Mouse (Mus musculus) gastrocnemius, postnatal 10 days (tissue): Measurements from ENCODE around the gene Ldlrad3. TPM values are rescaled to one million over a fixed set of nuclear protein-coding genes. Genes with fewer than 3 reads are reported as not detected.

Experiments used
- DNase-seq: peaks from one replicate; pipeline ENCODE4 v3.0.0; 2021; ENCODE audit warnings: mixed read lengths
- total RNA-seq, 2 experiments: library from RNA; stranded (reverse); gene quantifications; 2 replicates each; pipeline ENCODE4 v1.2.3; 2021

Ldlrad3 gene
- total RNA-seq, 2 experiments from 2014 or later = 10.8 to 12.6 TPM

DNA sequence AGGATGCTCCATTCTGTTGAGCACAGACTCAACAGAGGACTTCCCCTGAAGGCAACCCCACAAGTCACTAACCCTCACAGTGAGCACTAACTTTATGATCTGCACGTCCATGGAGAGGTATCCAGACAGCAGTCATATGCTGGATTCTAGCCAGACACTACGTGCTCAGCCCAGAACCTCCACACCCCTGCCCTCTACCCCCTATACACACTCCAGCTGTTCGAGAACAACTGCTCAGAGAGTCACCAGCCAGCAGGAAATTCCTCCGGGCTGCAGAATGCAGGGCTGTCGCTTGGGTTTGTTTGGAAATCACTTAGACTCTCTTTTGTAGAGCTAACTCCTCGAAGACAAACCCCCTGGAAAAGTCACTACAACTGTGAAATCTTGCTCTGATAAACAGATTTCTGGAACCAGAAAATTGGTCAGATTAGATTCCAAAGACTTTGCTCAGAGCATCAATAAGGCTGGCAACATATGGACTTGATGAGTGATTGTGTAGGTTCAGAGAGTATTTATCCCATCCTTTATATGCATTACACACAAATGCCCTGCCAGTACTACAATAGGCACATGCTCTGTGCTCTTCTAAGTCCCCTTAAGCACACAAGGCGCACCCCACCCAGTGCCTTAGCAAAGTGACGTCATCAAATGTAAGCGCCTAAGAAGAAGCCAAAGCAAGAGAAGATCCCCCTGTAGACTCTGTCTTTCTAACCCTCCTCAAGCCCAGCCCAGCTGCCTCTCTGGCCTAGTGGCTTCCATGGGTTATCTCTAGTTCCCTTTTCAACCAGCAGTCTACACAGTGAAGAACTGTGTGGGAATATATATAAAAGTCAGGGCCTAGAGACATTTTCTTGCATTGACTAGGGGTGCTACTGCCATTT is 69.4 kb downstream of the Ldlrad3 start:
- no peak for DNase-seq

DNA sequence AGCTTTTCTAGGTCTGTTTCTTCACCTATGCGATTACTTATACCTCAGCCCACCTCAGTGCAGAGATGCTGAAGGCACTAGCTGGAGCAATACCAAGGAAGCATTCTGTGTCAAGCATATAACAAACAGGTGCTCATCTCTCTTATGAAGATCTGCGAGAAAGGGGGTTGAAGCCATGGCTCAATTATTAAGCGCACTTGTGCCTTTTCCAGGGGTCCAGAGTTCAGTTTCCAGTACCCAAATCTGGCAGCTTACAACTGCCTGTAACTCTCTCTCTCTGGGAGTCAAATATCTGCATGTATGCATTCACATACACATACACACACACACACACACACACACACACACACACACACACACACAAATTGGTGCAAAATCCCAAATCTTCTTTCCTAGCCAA is 72.4 kb downstream of the Ldlrad3 start:
- DNase-seq = no peak

DNA sequence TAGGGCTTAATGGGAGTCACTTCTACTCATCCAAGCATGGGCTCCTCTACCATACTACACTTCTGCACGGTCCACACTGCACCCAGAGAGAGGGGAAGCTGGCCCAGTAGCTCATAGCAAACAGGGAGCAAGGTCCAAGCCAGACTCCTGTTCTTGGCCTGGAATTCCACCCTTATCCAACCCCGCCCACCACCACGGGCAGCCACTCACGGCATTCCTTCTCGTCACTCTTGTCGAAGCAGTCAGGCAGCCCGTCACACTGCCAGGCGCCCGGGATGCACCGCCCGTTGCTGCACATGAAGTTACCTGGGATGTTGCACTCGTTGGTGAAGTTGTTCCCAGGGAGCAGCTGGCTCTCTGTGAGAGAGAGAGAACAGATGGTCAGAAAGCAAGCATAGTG is 72.9 kb downstream of the Ldlrad3 start:
- no peak for DNase-seq

DNA sequence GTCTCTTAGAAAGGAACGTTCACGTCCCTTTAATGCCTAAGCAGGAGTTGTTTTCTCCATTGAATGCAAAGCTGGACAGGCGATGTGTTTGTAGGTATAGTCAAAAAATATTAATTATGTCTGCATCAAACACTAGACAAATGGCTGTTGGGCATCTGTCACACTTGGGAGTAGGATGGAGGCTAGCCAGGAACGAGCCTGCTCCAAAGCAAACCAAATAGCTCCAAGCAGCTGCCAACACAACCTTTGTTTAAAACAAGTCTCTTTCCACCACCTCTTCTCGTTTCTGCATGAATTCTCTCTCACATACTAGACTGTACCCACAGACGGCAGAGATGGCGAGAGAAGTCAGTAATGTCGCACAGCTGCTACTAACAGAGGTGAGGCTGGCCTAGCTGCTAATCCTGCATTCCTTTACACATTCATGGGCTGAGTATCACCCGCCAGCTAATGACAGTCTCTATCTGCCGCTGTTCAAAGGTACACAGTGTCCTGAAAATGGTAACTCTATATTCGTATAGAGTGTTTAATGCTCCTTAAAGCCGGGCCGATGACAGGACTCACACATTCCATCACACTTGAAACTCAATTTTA is 74.2 kb downstream of the Ldlrad3 start:
- DNase-seq = no peak

DNA sequence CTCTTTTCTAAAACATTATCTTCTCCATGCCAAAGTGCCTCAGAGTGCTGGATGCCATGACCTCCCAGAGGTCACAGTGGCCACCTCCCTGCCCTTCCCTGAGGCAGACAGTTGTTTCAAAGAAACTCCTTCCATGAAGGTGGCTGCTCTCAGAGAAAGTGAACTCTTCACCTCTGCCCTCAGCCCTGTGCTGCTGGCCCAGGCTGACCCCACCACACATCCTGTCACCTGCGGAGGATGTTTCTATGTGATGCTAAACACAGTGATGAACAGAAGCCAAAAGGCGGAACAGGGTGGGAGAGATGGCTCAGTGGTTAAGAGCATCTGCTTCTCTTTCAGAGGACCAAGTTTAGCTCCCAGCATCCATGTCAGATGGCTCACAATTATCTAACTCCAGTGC is 75.9 kb downstream of the Ldlrad3 start:
- no peak for DNase-seq

DNA sequence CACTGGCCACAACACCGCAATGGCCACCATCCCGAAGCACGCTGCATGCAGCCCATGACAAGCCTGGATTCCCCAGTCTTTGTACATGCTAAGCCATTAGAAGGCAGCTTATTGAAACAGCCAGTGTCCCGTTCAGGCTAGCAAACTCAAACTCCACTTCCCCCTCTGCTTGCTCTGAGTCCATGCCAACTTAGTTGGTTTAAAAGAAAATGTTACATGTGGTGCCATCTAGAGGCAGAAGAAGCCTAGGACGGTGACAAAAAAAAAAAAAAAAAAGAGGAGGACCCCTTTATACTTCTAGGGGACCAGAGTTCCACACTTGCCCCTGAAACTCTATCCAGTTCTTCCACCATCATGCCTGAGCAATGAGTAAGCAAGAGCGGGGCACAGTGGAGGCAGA is 78.9 kb downstream of the Ldlrad3 start:
- DNase-seq = no peak

DNA sequence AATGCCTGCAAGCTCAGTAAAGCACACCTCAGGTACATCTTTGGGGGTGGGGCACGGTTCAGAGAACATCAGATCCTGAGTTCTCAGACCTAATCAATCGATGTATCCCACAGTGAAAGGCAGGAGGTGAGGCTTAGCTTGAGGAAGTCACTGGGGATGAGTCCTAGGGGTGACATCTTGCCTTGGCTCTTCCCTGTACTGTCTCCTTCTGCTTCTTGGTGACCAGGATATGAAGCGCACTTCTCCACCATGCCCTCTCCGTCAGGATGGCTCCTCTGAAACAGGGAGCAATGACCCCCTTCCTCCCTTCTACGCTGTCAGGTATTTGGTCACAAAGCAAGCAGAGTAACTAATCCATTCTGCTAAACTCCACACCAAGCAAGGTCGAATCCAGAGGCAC is 79.5 kb downstream of the Ldlrad3 start:
- no peak for DNase-seq

DNA sequence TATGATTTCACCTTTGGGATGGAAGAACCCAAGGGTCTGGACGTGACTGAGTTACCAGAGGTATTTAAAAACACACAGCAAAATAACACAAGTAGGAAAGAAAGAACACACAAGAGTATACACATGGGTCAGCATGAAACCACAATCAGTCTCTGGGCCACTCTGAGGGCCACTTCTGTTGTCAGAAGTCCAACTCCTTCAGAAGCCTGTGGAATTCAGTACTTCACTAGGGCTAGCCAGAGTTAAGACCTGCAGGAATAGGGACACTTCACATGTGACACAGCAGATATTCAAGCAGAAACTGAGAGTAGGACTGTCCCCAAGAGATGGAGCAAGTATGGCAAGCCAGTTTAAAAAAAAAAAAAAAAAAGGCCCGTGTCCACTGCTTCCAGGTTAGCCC is 80.7 kb downstream of the Ldlrad3 start:
- no peak for DNase-seq

DNA sequence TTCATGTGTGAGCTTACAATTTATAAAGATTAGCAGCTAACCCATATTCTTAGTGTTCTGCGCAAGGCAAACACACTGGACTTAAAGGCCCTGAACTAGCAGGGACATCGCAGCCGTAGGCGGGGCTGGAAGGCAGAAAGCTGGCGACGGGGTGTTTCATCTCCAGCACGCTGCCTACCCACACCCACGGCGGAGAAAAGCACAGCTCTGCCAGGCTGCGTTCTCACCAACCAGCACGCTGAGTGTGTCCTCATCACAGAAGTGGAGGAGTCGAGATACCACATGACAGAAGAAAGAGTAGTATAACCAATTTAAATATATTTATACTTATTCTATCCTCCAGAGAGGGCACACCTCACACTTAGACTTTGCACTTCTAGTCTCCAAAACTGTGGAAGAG is 82.2 kb downstream of the Ldlrad3 start:
- no peak for DNase-seq

DNA sequence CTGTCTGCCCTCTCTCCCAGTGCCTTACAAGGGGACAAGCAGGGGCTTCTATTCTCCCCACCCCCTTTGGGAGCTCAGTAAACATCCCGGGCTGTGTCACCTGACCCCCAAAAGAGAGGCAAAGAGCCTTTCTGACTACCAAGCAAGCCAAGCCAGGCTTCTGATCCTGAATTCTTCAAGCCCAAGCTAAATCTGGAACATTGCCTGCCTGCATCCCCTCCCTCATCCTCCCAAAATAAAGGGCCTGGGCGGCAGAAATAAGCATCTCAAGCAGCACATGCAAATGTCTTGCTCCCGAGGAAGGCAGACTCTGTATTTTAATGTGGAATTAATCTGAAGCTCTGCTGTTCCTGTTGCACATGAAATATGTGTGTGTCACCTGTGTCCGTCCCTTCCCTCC is 85.7 kb downstream of the Ldlrad3 start:
- no peak for DNase-seq

DNA sequence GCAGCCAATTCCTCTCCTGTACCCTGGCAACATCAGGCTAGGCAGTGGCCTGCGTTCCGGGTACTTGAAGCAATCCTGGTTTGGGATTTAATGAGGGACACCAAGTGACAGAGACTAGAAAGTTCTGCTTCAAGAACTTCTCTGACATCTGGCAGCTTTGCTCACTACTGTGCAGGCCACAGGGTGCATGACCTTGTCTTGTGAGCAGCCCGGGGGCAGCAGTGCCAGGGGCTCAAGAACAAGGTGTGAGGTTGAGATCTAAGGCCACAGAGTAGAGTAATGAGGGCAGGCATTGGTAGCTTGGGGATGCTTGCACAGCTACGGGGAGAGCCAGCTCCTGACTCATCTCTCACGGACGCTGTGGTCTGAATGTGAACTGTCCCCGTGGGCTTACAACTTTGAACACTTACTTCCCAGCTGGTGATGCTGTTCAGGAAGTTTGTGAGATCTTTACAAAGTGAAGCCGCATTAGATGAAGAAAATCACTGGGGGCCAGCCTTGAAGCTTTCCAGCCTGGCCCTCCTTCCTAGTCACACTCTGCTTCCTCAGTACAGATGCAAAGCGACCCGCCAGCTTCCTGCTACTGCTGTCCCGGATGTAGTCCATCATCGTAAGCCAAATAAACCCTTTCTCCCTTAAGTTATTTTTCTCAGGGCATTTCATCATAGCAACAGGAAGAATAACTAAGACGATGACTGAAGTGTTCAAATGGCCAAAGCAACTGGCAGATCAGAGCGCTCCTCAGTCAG is 86.3 kb downstream of the Ldlrad3 start:
- DNase-seq = no peak

DNA sequence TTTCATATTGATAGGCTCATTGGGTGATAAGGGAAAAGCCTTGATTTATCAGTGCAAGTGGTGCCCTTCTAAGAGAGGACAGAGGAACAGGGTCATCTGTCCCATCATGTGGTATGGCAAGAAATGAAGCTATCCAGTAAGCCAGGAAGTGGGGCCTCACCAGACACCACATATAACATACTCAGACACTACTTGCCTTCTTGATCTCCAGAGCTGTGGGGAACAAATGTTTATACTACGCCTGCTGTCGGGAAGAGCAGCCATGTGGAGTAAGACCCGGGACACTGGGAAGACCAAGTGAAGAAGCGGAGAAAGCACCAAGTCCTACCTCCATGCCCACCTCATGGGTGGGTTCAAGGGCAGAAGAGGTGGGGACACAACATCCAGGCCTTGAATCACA is 86.9 kb downstream of the Ldlrad3 start:
- DNase-seq = no peak

DNA sequence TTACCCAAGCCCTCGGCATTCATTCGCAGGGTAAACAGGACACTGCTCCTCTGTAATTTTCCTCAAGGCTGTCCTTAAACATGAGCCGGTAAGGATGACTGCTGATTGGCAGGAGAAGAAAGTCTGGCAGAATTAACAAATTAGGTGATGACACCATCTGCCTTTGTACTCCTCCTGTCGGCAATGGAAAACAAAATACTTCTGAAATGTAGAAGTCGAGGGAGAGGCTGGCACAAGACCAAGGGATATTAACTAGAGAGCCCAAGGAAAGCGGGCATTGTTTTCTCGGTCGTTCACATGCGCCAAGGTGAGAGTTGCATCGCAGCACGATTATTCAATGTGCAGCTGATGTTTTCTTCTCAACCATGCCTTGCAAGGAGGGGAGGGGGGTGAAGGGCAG is 91.4 kb downstream of the Ldlrad3 start:
- DNase-seq = no peak

DNA sequence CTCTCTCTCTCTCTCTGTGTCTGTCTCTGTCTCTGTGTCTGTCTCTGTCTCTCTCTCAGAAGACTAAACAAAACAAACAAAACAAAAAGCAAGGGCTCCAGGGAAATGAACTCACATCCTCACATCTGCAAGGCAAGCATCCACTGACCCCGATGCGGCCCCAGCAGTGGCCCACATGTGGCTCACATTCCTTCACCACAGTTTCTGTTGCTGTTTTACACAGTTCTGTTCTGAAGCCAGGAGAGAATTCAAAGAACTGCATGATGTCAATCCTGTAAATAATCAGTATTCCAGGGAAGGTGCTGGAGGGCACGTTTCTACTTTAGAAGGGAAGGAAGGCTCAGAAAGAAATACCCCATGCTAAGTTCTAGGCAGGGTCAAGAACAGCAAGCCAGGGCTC is 91.9 kb downstream of the Ldlrad3 start:
- DNase-seq = no peak

DNA sequence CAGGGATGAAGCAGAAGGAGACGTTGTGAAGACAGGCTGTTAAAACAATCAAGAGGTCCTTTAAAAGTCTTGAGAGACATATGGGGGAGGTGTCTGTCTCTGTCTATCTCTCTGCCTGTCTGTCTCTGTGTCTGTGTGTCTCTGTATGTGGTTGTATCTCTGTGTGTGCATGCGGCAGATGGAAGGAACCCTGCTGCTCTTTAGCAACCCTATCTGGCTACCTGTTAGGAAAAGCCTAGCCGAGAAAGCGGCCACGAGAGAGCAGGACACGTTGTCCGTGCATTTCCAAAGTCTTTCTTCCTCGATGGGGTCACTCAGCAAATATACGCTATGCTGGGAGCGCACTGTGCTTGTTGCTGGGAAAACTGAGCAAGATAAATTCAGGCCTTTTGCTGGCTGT is 93.6 kb downstream of the Ldlrad3 start:
- DNase-seq = no peak

DNA sequence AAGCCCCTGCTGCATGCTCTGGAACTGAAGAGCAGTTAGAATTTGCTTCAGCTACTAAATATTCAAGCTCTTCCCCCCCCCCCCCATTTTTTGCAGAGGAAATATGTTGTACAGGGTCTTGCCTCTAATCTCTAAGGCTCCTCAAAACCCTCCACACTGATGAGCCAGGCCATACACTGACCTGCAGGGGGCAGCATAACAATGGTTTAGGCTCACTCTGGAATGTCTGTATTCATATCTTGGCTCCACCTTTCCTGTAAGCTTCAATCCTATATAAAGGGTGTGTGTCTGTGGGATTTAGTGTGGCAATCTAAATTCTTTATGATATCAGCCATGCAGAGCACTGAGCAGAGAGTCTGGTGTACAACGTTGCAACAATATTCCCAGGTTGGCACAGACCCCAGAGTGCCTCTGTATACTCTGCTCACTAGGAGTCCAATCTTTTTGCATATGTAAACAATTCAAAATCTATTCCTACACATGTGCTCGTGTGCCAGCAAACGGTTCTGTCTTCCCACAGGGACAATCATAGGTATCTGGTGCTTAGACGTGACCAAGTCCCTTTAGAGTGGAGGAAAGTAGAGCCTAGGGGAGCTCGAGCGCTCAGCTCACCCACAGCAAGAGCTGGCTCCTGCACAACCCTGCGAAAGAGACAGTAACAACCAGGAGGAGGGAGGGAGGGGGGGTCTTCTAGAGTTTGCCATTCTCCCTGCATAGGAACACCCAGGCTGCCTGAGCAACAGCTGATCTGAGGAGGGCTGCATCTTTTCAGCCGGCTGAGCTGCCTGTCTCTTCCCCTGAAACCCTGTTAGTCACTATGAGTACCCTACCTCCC is 94.5 kb downstream of the Ldlrad3 start:
- DNase-seq = peak; percentile 67

DNA sequence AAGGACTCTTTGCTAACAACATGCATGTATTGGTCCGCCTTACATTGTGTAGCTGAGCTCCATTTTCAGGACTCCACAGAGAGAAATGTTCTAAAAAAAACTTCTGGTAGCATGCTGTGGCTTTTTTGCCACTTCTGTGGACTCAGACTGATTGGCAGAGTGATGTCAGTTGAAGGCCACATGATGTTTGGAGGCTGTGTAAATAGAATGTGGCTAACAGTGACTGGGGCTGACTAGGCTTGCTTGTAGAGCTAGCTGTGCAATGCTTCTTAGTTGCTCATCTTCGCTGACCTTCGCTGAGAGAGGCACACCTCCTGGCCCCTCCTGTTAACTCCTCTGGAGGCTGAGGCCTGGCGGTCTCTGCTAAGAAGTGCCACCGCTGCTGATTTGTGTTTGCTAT is 98.4 kb downstream of the Ldlrad3 start:
- no peak for DNase-seq

DNA sequence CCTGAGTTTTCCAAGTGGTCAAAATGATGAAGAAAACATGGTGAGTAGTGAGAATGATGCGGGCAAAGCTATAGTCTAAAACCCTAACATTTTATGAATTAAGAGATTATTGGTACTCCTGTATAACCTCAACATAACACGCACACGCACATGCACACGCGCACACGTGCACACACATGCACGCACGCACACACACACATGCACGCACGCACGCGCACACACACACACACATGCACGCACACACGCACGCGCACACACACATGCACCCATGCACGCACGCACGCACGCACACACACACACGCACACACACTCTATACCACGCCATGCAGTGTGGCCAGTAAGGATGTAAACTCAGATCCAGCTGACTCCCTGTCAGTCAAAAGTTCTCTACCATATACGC is 99.6 kb downstream of the Ldlrad3 start:
- no peak for DNase-seq

DNA sequence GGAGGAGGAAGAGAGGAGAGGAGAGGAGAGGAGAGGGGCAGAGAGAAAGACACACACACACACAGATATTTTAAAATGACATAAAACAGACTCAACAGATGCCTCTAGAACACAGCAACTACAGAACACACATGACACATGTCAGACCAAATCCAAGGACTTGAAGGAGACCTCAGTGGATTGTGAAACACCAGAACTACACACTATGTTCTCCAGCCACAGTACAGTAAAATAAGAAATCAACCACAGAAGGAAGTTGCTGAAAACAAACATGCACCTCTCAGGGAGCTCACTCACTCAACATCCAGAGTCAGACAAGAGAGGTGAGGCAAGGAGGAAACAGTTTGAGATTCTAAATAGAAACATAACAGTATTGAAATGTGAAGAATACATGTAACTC is 103.4 kb downstream of the Ldlrad3 start:
- no peak for DNase-seq

DNA sequence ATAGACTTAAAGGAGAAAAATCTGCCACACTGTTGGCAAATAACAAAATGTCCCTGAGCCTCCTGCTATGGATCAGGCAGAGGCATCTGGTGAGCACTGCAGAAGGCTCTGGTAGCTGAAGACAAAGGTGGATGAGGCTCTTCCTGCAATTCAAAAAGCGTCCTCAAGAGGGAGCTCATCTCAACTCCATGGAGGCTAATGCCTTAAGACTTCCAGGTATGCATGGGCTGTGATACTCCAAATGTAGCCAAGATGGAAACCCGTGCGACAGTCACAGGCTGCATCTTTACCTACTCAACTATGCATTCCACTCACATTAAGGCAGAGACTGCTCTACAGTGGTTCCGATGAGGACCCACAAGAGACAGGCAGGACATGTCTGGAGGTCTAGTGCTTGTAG is 108.6 kb downstream of the Ldlrad3 start:
- peak; percentile 54 for DNase-seq

DNA sequence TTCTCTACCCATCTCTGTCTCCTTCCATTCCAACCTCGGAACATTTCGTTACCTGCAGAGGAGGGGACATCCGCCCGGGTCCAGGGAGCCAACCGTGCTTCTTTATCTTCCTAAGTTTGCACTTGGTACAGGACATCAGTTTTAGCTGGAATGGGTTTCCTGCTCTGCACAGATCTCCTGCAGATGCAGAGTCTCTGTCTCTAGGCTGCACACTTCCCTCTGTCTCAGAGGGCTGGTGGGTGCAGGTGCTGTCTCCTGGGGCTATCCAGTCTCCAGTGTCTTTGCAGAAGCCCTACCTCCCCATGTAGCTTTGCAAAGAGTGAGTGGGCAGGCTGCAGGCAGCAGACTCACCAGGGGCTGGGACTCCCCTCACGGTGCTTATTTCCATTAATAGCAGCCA is 109.9 kb downstream of the Ldlrad3 start:
- DNase-seq = no peak

DNA sequence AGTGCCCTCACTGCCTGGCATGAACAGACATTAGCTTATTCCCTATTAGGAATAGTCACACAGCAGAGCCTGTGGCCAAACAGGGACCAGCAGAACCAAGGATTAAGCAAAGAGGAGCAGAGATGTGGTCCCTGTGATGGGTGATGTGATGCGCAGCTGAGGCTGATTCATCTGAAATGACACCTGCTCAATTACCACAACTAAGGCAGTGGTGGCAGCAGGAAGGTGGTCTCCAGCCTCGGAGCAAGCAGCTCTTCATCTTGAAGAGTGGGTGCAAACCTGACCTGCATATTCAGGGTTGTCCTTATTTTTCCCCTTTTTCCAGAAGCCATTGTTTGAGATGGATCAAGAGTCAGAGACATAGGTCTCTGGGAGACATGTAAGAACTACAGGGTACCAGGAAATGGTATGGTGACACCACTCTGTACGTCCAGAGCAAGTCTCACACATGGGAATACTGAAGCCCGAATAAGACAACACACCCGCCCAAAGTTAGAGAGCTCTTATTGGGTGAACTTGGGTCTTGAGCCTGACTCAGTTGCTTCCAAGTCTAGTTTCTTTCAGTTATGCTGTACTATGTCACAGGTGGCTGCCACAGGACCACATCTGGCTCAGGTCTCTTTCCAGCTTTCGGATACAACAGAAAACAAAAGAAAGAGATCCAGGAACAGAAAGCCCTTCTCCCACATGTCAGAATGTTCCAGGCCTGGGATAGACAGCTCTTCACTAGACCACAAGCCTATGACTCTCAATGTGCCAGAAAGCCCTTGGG is 112.7 kb downstream of the Ldlrad3 start:
- no peak for DNase-seq
